Mouse (Mus musculus): ENCODE measurements at regions not wholly inside any gene's neighbourhood (a gene's known extent, or its start where the extent isn't known, plus 50 kb on each side); places are given as distances from the start of the nearest gene placed in this dataset.

GRCm38 (mm10) chr15:25305801-25306200 lies 107.8 kb downstream of the Basp1 start:
- no peaks in the 10 kb centered on the region for H3K4me1 ChIP-seq (replicated peaks)
- WGBS = 85% methylated on average over 1 of the region's 1 CpGs
- no peak overlapping the region for H3K4me3 ChIP-seq (replicated peaks)

DNA sequence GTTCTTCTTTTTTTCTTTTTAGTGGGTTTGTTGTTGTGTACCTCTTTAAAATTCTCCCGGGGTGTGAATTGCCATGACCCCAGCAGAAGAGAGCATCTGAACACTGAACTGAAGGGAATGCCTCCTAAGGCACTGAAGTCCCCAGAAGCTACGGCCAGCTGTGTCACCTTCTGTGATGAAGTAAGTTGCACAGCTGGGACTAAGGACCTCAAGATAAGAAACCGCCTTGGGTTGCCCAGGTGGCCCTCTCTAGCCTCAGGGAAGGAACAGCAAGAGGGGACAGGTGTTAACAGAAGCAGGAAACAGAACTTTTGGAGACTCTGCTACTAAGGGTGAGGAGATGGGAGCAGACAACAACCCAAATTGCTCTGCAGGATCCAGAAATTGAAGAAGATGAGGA lies 110.2 kb downstream of the Basp1 start:
- Histone ChIP-seq H3K4me2 (replicated peaks) (no peak overlapping the region), H3K36me3 (no peaks in the 10 kb centered on the region), H3K4me3 (replicated peaks) (no peak overlapping the region), H3K9me3 (no peaks in the 10 kb centered on the region), H3K4me1 (replicated peaks) (0 out of 2 replicates have a peak, but pooled peaks cover under 1% of the 10 kb centered on the region), H3K27me3 (no peaks in the 10 kb centered on the region), H3K9ac (replicated peaks) (no peak overlapping the region), H3K27ac (no peak overlapping the region)
- WGBS = 94% methylated on average over 3 of the region's 3 CpGs
- no peak for ATAC-seq

More at GRCm38 (mm10) chr15:25305801-25306200, 107.8 kb downstream of the Basp1 start:
- H3K4me2 ChIP-seq (replicated peaks) = no peak overlapping the region
- H3K9me3 ChIP-seq = no peaks in the 10 kb centered on the region
- no peak overlapping the region for H3K9ac ChIP-seq (replicated peaks)
- H3K36me3 ChIP-seq = no peaks in the 10 kb centered on the region
- no peak for ATAC-seq
- no peaks in the 10 kb centered on the region for H3K27me3 ChIP-seq
- H3K27ac ChIP-seq = no peak overlapping the region

GRCm38 (mm10) chr15:25302671-25303294 lies 110.8 kb downstream of the Basp1 start:
- no peaks in the 10 kb centered on the region for H3K36me3 ChIP-seq
- no peak overlapping the region for H3K9ac ChIP-seq (replicated peaks)
- WGBS = 72% methylated on average over 8 of the region's 8 CpGs
- no peak overlapping the region for H3K4me2 ChIP-seq (replicated peaks)
- 0 out of 2 replicates have a peak, but pooled peaks cover 6% of the 10 kb centered on the region for H3K4me1 ChIP-seq (replicated peaks)
- no peaks in the 10 kb centered on the region for H3K9me3 ChIP-seq
- ATAC-seq = no peak
- H3K4me3 ChIP-seq (replicated peaks) = no peak overlapping the region
- H3K27me3 ChIP-seq = no peaks in the 10 kb centered on the region
- no peak overlapping the region for H3K27ac ChIP-seq

DNA sequence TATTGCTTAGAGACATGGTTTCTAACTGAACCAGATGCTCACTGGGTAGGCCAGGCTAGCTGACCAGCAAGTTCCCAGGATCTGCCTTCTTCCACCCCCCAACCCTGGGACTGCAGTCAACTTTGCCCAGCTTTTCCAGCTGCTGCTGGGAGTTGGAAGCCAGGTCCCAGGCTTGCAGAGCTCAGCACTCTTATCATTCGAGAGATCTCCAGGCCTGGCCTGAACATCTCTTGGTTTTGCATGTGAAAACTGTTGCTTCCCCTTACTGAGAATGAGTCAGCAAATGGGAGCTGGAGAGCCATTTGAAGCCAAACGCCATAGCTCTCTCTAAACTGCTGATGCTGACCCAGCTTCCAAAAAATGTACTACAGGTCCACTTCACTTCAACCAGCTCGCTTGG lies 111.8 kb downstream of the Basp1 start:
- Histone ChIP-seq H3K4me2 (replicated peaks) (no peak overlapping the region), H3K9me3 (no peaks in the 10 kb centered on the region), H3K27me3 (no peaks in the 10 kb centered on the region), H3K4me3 (replicated peaks) (no peak overlapping the region), H3K9ac (replicated peaks) (no peak overlapping the region), H3K4me1 (replicated peaks) (0 out of 2 replicates have a peak, but pooled peaks cover 11% of the 10 kb centered on the region), H3K36me3 (no peaks in the 10 kb centered on the region), H3K27ac (no peak overlapping the region)
- no peak for ATAC-seq
- WGBS = 71% methylated on average over 3 of the region's 3 CpGs

- peak; percentile 30; the same call in 1 of the 2 replicates for ATAC-seq
- no peak overlapping the region for H3K4me3 ChIP-seq (replicated peaks)
- H3K4me1 ChIP-seq (replicated peaks) = 0 out of 2 replicates have a peak, but pooled peaks cover 11% of the 10 kb centered on the region
- no peaks in the 10 kb centered on the region for H3K36me3 ChIP-seq
- no peak overlapping the region for H3K4me2 ChIP-seq (replicated peaks)
- no peaks in the 10 kb centered on the region for H3K9me3 ChIP-seq
- H3K27ac ChIP-seq = no peak overlapping the region
- no peaks in the 10 kb centered on the region for H3K27me3 ChIP-seq
- no peak overlapping the region for H3K9ac ChIP-seq (replicated peaks)
- WGBS = 60% methylated on average over 5 of the region's 5 CpGs
These were observed 116.3 kb downstream of the Basp1 start for GRCm38 (mm10) chr15:25297278-25297677.

DNA sequence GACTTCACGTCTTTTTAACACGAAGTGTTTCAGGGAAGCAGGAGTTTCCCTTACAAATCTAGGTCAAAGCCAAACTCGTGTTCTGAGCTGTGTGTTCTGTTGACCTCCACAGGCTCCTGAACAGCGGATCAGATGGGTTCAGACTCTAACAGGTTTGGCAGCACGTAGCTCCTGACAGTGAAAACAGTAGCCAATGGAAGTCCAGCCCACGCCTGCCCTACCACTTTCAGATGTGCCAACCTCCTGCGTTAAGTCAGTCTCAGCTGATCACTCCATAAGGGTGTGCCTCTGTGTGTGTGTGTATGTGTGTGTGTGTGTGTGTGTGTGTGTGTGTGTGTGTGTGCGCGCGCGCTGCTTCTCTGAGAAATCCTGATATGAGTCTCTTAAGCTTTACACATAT lies 116.8 kb downstream of the Basp1 start:
- no peak overlapping the region for H3K27ac ChIP-seq
- H3K27me3 ChIP-seq = no peaks in the 10 kb centered on the region
- no peak overlapping the region for H3K4me2 ChIP-seq (replicated peaks)
- WGBS = 84% methylated on average over 11 of the region's 11 CpGs
- H3K9me3 ChIP-seq = no peaks in the 10 kb centered on the region
- no peak overlapping the region for H3K4me3 ChIP-seq (replicated peaks)
- H3K36me3 ChIP-seq = no peaks in the 10 kb centered on the region
- ATAC-seq = 0 out of 2 replicates have a peak, but pooled peaks have one; percentile 37
- 0 out of 2 replicates have a peak, but pooled peaks cover 13% of the 10 kb centered on the region for H3K4me1 ChIP-seq (replicated peaks)
- no peak overlapping the region for H3K9ac ChIP-seq (replicated peaks)

DNA sequence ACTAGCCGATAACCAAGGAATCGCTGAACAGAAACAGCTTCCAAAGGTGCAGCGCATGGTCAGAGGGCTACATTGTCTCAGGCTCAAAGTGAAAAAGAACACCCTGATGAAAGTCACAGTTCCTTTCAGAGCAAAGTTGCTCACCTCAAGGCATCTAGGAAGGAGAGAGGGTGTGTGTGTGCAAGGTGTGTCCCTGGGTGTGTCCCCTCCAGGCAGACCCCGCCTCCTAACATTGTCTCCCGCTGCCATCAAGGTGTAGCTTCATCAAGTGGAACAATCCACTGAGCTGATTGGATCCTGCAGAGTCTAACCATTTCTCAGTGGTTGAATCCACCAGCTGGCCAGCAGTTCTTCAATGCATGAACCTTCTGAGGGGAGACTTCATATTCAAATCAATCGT lies 117.8 kb downstream of the Basp1 start:
- H3K4me3 ChIP-seq (replicated peaks) = no peak overlapping the region
- H3K36me3 ChIP-seq = no peaks in the 10 kb centered on the region
- no peak for ATAC-seq
- H3K4me1 ChIP-seq (replicated peaks) = 0 out of 2 replicates have a peak, but pooled peaks cover 18% of the 10 kb centered on the region
- H3K4me2 ChIP-seq (replicated peaks) = no peak overlapping the region
- WGBS = 96% methylated on average over 6 of the region's 6 CpGs
- no peak overlapping the region for H3K9ac ChIP-seq (replicated peaks)
- no peaks in the 10 kb centered on the region for H3K9me3 ChIP-seq
- H3K27me3 ChIP-seq = no peaks in the 10 kb centered on the region
- no peak overlapping the region for H3K27ac ChIP-seq

- H3K4me2 ChIP-seq (replicated peaks) = no peak overlapping the region
- no peaks in the 10 kb centered on the region for H3K9me3 ChIP-seq
These were observed 122.3 kb downstream of the Basp1 start for GRCm38 (mm10) chr15:25291231-25291691.

DNA sequence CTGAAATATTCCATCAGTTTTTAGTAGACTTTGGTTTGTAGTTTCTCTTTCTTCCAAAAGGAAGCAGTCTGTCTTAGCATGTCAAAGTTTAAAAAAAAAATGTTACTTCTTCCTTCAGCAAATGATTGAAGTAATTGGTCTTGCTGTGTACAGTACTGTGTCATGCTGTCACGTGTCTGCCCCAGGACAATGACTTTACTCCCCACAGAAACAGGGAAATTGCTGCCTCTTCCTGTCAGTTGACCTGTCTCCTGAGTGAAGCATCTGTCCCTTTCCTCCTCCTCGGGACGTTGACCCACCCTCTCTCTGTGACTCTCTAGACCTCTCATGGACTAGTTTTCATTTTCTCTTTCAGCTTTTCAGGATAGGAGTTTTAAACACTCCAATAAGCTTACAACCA lies 125.7 kb downstream of the Basp1 start:
- Histone ChIP-seq H3K27ac (no peak overlapping the region), H3K4me2 (replicated peaks) (no peak overlapping the region), H3K4me1 (replicated peaks) (peaks cover 23% of the 10 kb centered on the region), H3K9me3 (no peaks in the 10 kb centered on the region), H3K36me3 (no peaks in the 10 kb centered on the region), H3K27me3 (no peaks in the 10 kb centered on the region), H3K9ac (replicated peaks) (no peak overlapping the region), H3K4me3 (replicated peaks) (no peak overlapping the region)
- 71% methylated on average over 3 of the region's 3 CpGs for WGBS
- ATAC-seq = no peak

More at GRCm38 (mm10) chr15:25291231-25291691, 122.3 kb downstream of the Basp1 start:
- Histone ChIP-seq H3K27ac (no peak overlapping the region), H3K27me3 (no peaks in the 10 kb centered on the region), H3K4me1 (replicated peaks) (0 out of 2 replicates have a peak, but pooled peaks cover 7% of the 10 kb centered on the region), H3K36me3 (no peaks in the 10 kb centered on the region), H3K9ac (replicated peaks) (no peak overlapping the region), H3K4me3 (replicated peaks) (no peak overlapping the region)
- WGBS = 57% methylated on average over 10 of the region's 10 CpGs
- ATAC-seq = peak; percentile 89

DNA sequence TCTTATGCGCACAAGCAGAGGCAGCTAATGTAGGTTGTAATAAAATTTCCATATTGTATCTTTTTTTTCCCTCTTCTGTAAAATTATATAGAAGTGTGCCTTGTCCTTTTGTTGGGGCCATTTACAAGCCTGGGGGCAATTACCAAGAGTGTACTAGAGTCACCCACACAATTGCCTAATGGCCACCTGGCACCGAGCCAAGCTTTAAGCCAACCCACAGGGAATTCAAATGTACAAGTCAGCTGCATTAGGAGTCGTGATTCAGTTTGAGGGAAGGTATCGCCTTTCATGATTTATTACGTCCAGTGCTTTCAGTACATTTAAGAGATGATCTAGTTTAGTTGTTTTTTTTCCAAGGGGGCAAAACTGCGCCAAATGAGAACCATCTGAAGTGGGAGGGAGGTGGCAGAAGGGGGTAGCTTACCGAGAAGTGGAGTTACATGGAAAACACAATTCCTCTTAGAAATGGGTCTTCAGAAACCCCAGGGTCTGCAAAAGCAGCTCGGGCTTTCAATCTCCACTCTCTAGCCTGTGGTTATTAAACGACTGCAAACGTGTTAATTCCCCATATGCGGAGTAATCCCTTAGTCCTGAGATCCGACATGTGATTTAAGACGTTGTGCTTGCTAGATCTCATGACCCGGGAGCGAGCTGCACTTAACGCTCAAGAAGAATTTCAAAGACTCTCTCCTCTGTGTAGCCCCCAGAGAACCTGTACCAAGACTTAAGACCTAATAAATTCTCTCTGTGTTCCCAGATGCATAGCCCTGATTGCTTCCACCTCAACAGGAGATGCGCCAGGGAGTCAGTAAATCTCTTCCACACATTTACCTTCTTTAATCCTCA lies 129.0 kb downstream of the Basp1 start:
- Histone ChIP-seq H3K4me1 (replicated peaks) (peaks cover 15% of the 10 kb centered on the region), H3K9me3 (no peaks in the 10 kb centered on the region), H3K27ac (no peak overlapping the region), H3K27me3 (no peaks in the 10 kb centered on the region), H3K9ac (replicated peaks) (no peak overlapping the region), H3K4me2 (replicated peaks) (no peak overlapping the region), H3K4me3 (replicated peaks) (no peak overlapping the region), H3K36me3 (no peaks in the 10 kb centered on the region)
- ATAC-seq = peak; percentile 83
- WGBS = 45% methylated on average over 17 of the region's 17 CpGs

DNA sequence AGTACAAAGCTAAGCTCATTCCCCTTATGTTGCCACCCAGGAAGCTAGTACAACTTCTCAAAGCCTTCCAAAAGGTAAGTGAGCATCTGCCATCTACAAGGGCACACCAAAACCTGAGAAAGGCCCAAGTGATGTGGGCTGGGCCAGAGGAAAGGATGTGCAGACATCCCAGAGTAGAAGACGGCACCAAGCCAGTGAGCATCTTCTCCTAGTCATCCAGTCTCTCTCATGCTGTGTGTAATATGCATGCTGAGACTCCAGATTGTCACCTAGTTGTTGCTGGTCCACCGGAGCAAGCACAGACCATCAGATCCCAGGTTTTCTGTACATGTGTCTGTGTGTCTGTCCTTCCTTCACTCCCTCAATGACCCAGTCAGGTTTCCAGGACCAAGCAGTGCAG lies 129.9 kb downstream of the Basp1 start:
- H3K27me3 ChIP-seq = no peaks in the 10 kb centered on the region
- no peak overlapping the region for H3K9ac ChIP-seq (replicated peaks)
- no peaks in the 10 kb centered on the region for H3K36me3 ChIP-seq
- no peak overlapping the region for H3K4me3 ChIP-seq (replicated peaks)
- no peak overlapping the region for H3K27ac ChIP-seq
- H3K9me3 ChIP-seq = no peaks in the 10 kb centered on the region
- WGBS = 88% methylated on average over 2 of the region's 2 CpGs
- no peak for ATAC-seq
- H3K4me2 ChIP-seq (replicated peaks) = no peak overlapping the region
- peaks cover 19% of the 10 kb centered on the region for H3K4me1 ChIP-seq (replicated peaks)

DNA sequence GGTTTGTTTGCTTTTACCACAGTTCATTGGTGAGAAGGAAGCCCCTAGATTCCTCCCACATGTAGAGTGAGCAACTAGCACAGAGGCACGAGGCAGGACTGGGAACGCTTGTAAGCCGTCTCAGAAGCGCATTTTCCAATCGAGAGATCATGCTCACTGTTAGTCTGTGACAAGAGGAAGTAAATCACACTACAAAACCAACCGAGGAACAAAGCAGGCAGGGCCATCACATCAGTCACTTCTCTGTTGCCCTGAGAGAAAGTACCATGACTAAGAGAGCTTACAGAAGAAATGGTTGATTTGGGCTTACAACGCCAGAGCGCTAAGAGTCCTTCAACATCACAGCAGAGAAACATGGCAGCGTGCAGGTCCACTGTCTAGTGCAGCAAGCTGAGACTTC lies 131.2 kb downstream of the Basp1 start:
- 84% methylated on average over 9 of the region's 9 CpGs for WGBS
- H3K4me1 ChIP-seq (replicated peaks) = peaks cover 27% of the 10 kb centered on the region
- no peak for ATAC-seq
- no peak overlapping the region for H3K27ac ChIP-seq
- H3K27me3 ChIP-seq = no peaks in the 10 kb centered on the region
- H3K36me3 ChIP-seq = no peaks in the 10 kb centered on the region
- H3K9ac ChIP-seq (replicated peaks) = no peak overlapping the region
- no peak overlapping the region for H3K4me3 ChIP-seq (replicated peaks)
- no peaks in the 10 kb centered on the region for H3K9me3 ChIP-seq
- no peak overlapping the region for H3K4me2 ChIP-seq (replicated peaks)

Measured in midbrain, embryonic 13.5 days (tissue).